Mouse (Mus musculus): ENCODE data around the gene Ssbp3.

Ssbp3 gene

DNA sequence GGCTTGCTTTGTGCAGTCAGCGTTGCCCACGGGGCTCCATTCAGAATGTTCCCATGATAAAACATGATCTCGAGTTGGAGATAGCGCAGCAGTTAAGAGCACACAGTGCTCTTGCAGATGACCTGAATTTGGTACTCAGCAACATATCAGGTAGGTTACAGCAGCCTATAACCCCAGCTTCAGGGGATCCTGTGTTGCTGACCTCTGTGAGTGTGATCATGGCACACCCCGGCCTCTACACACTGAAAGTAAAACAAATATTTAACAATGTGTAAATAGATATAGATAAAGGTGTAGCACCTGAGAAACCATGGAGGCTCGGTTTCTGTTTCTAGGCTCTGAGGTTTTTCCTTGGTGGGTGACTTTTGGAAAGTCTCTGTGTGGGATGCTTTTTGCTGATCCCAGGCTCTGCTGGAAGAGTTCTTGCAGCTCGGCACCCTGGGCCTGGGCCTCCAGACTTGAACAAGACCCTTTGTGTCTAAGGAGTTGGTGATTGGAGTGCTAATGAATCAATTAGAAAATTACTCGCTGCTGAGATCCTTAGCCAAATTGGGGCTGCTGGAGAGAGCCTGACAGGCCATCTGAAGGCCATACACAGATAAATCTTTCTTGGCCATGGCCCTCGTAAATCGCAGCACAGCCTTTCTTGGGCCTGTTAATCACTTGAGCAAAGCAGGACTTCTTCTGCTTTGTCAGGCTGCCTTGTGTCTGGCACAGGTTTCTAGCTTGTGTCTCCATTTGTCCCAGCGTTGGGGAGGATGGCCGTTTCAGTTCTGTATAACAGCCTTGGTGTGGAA lies 49.2 kb downstream of the Ssbp3 start:
- DNase-seq (ENCODE audit: low spot score), result no peak

DNA sequence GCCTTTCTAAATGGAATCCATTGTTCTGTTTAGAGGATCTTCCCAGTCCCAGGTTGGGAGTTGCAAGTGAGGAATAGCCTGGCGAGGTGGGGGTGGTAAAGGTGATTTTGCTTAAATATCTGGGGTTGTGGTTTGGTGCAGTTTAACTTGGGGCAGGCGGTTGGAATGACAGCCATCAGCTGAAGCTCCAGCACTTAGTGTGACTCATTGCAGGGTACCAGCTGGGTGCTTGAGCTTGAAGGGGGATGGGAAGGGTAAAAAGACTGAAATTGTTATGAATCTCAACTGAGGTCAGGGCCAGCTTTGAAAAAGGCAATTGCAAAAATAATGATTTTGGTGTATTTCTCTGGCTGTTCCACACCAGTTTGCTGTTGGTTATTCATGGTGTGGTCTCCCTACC lies 50.0 kb downstream of the Ssbp3 start:
- DNase-seq (ENCODE audit: low spot score), result no peak

DNA sequence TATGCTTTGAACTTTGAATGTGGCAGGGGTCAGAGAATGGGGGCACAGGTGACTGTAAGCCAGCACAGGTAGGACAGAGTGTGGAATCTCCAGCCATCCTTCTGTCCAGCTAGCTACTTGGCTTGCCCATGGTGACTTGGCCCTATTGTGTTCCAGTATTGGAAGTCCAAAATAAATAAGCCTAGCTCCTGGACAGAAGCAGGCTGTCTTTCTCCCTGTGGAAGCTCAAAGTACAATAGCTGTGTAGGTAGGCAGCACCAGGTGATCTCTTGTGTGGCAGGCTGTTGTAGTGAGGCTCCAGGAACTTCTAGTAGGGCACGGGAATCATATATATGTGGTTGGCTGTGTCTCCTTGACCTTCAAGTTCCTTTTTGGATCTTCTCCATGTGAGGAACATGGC lies 50.8 kb downstream of the Ssbp3 start:
- no peak for DNase-seq (ENCODE audit: low spot score)

DNA sequence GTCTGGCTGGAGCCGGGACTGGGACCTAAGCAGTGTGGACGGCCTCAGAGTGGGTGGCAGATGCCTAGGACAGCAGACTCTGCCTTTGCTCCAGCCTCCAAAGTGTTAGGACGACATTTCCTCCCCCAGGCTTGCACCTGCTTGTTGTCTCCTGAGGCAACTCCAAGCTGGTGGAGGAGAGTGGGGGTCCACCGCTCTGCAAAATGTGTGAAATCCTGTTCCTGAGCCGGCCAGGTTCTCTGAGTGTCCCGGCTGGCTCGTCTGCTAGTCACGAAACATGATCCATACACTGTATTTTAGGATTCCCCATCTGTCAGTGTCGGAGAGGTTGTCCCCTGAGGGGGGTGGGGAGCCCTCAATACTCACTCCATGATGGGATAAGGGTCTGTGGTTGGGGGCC lies 53.9 kb downstream of the Ssbp3 start:
- no peak for DNase-seq (ENCODE audit: low spot score)

DNA sequence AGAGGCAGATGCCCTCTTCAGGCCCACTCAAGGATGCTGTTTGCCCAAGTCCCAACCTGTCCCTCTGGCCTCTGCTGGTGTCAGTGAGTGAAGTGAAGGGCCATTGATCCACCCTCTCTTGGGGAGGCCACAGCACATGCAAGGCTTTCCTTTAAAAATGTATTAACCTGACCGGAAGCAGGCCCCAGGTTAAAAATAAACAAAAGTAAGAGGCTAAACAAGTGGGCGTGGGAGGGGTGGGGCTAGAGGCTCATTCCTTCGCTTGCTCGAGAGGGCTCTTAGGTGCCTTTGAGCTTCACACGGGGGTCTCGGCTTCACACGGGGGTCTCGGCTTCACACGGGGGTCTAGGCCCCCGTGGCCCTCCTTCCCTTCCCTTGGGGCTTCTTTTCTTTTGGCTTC lies 54.5 kb downstream of the Ssbp3 start:
- DNase-seq (ENCODE audit: low spot score), result no peak

DNA sequence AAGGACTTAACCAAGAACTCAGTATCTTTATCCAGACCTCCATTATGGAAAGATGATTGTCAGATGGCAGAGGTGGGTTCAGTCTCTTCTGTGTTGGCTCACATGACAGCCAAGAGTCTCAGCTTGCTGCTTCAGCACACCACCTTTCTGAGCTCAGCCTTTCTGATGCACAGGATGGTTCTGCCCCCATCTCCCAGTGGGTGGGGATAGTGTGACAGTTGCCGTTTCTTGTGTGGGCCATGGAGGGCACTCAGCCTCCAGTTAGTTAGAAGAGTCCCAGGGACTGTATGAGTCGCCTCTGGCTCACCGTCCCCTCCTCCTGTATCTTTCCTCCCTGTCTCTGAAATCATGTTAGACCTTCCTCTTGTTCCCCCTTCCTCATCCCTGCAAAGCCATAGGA lies 55.9 kb downstream of the Ssbp3 start:
- DNase-seq (ENCODE audit: low spot score), result no peak

DNA sequence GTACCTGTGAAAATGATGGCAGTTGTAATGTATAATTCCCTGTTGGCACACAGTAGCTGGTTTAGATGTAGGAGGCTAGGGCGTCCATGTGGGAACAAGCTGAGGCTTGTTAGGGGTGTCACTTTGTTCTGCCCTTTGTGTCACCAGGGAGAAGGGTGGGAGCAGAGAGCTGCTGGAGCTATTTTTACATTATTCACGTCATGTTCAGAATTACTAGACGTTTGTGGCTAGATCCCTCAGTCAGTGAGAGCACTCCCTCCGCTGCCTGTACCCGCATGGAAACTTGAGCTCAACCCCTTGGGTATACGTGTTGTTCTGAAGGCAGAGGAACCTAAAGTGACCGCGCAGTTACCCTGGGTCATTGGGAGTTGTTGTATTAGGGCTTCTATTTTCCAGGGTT lies 58.4 kb downstream of the Ssbp3 start:
- no peak for DNase-seq (ENCODE audit: low spot score)

DNA sequence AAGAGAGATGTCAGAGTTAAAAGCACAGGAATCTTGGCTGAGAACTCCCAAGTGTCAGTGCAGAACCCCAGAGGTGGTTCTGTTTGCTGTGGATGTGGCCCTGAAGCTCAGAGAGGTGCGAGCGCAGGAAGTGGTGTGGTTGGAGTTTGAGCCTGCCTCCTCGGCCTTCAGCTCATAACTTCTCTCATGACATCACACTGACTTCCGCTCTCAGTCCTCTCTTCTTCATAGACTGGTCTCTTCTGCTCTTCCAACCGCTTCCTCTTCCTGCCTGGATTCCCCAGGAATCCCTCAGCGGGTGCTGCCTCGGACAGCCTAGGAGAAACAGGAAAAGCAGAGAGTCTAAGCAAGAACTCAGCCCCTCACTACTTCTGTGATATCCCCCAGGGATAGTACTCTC lies 60.3 kb downstream of the Ssbp3 start:
- no peak for DNase-seq (ENCODE audit: low spot score)

DNA sequence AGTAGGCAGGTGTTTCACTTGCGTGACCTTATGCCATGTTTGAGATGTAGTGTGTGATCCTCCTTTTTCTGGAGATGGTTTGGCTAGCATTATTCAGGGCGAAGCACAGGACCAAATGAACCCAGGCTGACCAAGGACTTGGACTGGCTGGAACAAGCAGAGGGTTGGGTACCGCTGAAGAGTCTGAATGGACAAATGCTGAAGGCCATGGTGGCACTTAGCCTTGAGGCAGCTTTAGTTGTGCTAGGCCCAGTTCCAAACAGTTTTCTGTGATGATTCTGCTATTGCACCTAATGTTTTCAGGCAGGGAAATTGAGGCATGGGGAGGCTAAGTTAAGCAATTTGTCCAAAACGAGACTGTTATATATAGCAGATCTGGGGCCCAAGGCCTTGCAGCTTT lies 61.6 kb downstream of the Ssbp3 start:
- no peak for DNase-seq (ENCODE audit: low spot score)

DNA sequence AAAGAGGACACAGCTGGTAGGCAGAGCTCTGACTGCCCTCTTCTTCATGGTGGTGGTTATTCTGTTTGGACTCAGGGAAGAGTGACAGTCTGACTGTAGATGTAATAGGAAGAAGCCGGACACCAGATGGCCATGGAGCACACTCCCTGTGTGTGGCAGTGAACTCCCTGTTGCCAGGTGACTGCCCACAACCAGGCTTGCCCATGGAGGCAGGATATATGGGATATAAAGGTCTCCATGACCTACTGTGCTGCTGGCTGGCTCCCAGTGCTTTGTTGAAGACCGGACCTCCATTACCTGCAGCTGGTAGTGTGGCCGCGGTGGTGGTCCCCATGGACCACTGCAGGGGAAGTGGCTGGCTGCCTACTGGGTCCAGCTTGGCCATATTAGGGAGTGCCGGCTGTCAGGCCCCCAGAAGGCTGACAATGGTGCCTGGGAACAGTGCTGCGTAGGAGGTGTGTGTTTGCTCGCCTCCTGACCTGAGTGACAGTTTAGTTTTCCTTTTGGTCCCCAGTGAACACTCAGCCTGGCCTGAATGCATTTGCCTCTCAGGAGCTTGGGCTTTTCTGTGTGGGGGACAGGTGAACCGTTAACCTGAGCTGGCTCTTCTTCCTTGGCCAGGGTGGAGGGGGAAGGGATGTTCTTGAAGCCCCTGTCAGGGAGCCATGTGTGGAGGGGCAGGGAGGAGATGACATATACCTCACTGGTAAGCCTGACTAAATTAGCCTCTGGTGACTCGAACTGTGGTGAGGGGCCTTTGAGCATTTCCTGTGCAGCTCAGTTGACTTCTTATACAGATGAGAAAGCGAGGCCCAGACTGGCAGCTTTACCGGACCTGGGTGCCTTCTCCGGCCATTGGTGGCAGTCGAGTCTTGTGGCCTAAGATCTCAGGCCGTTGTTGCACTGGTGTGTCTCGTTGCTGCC lies 62.2 kb downstream of the Ssbp3 start:
- no peak for DNase-seq (ENCODE audit: low spot score)

DNA sequence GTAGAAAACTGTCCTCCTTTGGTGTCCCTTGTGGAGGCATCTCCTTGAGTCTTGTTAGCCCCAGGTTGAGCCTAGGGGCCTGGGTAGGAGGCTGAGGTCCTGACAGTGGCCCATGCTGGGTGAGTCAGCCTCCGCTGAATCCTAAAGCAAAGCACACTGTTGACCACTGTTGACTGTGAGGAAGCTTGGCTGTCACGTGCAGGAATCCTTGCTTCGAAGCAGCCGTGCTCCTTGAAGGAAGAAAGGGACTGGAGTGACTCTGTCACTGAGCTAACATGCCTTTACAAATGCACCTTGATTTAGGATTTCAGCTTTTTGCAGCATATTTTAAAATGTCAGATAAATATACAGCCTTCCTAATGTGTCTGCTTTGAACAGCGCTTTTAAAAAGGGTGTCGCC lies 64.8 kb downstream of the Ssbp3 start:
- DNase-seq (ENCODE audit: low spot score), result no peak

DNA sequence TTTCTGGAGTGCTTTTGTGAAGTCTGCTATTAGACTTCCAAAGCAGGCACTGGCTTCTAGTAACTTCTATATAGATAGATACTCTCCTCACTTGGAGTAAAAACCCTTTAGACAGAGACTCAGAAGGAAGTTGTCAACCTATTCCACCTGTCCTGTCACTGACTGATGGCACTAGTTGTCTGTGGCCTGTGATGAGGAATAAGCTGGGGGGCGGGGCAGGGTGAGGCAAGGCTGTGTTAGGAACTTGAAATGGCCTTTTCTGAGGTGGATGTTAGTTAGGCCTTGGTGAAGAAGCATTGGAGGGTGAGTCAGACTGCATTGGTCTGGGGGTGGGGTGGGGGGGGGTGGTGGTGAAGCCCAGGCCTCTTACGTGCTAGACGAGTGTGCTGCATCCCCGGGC lies 65.4 kb downstream of the Ssbp3 start:
- no peak for DNase-seq (ENCODE audit: low spot score)

DNA sequence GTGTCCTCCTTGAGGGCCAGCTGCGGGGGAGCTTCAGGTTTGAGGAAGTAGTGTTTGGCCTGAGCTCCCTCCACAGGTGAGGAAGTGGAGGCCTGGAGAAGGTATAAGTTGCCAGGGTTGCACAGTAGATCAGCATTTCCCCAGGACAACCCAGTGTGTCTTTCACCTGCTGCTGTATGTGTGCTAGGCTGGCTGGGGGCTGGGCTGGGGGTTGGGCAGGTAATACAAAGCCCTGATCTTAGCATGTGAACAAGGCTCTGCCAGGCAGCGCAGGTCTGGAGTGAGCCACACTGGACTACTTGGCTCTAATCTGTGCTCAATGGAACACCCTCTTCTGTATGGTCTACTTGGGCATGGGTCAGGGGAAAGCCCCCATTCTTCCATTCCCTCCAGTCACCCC lies 66.1 kb downstream of the Ssbp3 start:
- DNase-seq (ENCODE audit: low spot score), result no peak

DNA sequence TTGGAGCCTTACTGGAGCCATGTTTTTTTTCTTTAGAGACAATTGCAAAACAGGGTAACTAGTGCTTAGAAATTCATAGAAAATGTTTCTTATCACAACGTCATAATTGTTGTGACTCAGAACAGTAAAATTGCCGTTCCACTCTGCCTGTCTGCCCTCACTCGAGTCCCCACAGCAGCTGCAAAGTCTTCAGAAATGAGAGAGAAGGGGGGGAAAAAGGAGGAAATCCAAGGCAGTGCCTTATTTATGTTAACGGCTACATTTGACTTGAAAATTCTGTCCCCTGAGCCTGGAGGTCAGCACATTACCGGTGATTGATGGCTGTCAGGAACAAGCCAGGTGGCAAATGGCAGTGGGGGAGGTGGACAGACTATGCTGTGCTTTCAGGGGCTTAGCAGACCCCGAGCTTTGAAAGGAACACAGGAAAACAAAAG lies 66.7 kb downstream of the Ssbp3 start:
- DNase-seq (ENCODE audit: low spot score), result no peak

DNA sequence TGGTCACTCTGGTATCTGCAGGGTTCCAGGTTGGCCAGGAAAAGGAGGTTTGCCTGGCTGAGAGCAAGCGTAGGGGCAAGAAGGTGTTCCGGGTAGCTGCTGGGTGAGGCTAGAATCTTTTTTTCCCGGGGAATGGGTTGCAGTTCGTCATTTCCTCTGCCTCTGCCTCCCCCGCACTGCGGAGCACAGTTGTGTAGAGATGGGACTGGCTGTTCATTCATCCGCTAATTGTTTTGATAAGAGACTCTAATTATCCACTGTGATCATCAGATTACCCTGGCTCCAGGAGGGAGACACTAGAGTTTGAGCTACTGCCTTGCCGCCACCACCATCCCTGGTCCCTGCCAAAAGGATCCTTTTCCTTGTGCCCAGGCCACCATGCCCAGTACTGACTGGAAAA lies 67.9 kb downstream of the Ssbp3 start:
- no peak for DNase-seq (ENCODE audit: low spot score)

DNA sequence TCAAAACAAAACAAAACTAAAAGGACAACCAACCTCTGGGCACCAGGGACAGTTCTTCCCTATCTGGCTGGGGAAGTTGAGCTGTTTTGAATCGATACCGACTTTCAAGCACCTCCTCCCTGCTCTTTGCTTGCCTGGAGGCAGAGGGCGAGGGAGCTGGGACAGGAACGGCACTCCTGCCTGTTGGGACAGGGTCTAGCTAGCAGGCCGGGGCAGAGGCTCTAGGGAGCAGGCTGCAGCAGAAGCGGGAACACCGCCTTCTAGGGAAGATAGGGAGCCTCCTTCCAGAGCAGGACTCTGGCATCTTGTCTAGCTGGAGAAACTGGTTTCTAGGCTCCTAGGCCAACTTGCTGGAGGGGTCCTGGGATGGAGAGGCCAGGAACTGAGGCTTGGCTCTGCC lies 70.2 kb downstream of the Ssbp3 start:
- no peak for DNase-seq (ENCODE audit: low spot score)

DNA sequence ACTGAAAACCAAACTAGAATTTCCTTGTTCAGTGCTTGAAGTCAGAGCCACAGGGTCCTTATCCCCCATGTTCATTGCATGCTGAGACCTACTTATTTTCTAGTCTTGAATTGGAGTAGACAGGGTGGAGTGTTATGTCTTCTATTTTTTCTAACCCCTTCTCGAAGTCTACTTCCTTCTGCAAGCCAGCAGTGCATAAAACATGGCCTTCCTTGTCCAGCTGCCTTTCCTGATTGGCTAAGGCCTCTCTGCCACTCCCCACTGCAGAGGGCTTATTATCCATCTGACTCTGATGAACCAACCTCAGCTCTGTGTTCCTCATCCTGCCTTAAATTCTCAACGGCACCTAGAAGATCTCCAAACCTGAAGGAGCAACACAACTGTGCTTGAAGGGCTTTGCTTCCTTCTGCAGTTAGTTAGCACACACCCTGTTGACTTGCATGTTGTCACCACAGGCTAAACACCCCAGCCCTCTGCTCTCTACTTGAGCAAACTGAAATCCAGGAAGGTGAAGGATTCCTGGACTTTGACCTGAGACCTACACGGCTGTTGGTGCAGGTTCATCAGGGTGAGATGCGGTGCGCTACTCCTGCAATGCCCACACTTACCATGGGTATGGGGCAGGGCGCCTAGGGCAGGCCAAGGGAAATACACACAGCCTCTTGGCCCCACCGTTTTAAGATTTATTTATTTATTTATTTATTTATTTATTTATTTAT lies 71.0 kb downstream of the Ssbp3 start:
- DNase-seq (ENCODE audit: low spot score), result no peak

DNA sequence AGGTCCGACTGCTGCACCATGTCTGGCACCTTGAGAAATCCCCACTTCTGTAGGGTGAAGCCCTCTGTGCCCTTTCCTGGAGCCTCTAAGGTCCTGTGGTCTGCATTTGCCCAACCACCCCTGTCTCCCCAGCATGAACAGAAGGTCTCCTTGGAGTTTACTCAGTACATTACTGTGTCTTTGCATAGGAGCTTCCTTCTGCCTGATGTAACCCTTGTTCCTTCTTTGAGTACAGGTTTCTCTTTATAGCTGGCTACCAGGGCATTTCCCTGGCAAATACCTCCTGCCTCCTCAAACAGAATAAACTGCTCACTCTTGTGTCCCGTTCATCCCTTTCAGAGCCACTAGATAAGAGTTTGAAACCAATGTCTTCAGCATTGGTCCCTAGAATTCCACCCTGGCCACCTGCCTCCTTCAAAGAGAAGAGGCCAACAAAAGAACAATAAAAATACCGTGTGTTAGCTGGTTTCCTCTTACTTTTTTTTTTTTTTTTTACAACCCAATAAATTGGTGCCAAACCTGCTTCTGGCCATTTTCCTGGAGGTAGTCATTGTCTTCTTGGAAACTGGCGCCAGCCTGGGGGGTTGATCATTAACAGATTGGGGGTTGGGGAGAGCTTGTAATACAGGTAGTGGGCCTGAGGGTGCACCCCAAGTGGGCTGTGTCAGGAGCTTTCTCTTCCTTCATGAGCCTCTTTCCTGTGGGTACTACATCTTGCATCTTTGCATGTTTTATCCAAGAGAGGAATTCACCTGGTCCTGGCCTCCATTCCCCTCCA lies 72.0 kb downstream of the Ssbp3 start:
- no peak for DNase-seq (ENCODE audit: low spot score)

DNA sequence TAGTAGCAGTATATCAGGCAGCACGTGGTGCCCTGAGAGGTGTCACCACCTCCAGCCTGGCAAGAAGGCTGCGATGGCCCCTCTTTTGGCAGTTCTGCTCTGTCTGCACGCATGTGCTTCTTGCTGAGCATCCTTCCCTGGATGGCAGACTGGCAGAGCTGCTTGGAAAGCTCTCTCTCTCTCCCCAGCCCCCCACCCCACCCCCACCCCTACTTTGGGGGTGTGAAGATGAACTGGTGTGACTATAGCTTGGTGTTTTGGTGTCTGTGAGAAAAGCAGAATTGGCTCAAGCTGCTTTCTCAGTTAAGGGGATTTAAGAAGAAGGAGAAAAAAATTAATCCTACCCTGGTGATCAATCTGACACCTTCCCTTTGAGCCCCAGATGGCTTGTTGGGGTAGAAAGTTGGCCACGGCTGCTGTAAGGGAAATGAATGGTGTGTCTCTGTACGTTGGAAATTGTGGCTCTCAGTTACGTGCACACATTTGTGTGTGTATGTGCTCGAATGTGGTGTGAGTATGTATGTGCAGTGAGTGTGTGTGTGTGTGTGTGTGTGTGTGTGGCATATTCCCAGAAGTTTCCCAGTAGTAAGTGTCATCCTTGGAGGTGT lies 73.5 kb downstream of the Ssbp3 start:
- DNase-seq (ENCODE audit: low spot score), result no peak

DNA sequence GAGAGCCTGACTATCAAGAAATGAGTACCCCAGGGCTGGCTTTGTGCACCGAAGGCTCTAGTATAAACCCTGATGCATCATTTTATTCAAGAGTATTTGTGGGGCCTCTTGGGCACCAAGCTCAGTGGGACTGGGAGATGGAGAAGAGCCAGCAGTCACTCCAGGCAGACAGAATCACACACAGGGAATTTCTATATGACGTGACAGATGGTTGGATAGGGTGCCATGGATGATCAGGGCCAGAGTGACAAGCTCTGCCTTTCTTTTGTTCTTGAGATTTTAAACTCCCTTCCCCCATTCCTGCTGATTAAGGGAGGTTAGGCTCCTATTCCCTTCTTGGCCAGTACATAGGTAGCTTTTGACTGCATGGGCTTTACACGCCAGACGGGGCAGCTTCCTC lies 74.8 kb downstream of the Ssbp3 start:
- DNase-seq (ENCODE audit: low spot score), result no peak
